Mouse (Mus musculus) E14TG2a.4 (cell line): ENCODE results near the gene Ranbp2.
A peak's percentile ranks its signal among the peaks of the same experiment; 100 is the strongest.
"Not testable (repeated sequence)": the region's sequence is repeated elsewhere in the genome, so short reads cannot be mapped to it uniquely, and the experiment has no call there.

ENCODE experiments used
- H3K27me3 ChIP-seq: 2 replicates; pipeline ENCODE4 v1.6.1; 2014; ENCODE audit warnings: low read length, control low read depth; ENCODE audit not compliant: insufficient read depth
- H3K36me3 ChIP-seq: 2 replicates; pipeline ENCODE4 v1.6.1; 2014; ENCODE audit warnings: low read length, control low read depth; ENCODE audit not compliant: insufficient read depth
- H3K4me1 ChIP-seq: replicated peaks from 2 replicates; pipeline ENCODE4 v1.6.1; 2014; ENCODE audit warnings: low read depth, low read length, control low read depth
- H3K4me3 ChIP-seq: replicated peaks from 2 replicates; pipeline ENCODE4 v1.5.1; 2014; ENCODE audit warnings: mild to moderate bottlenecking, low read length
- H3K9me3 ChIP-seq: 2 replicates; pipeline ENCODE4 v1.6.1; 2014; ENCODE audit warnings: low read length, control low read depth
- CTCF ChIP-seq: conservative IDR thresholded peaks from 2 replicates; pipeline ENCODE4 v1.5.1; 2014; ENCODE audit warnings: low read length
- NANOG ChIP-seq: IDR thresholded peaks from 2 replicates; pipeline ENCODE4 v1.6.1; 2014; ENCODE audit warnings: borderline replicate concordance, low read length, mixed read lengths
- POU5F1 ChIP-seq: IDR thresholded peaks from 2 replicates; pipeline ENCODE4 v1.6.1; 2014; ENCODE audit warnings: low read length, borderline replicate concordance

Gene Ranbp2

GRCm38 (mm10) chr10:58530896-58531790 is 84.4 kb downstream of the Ranbp2 start:
- TF ChIP-seq NANOG (peak; percentile 62; the same call in 1 of the 2 replicates), CTCF (no peak), POU5F1 (no peak)
- Histone ChIP-seq H3K27me3 (no peaks in the 10 kb centered on the region), H3K9me3 (peaks cover 29% of the 10 kb centered on the region), H3K36me3 (peaks cover 46% of the 10 kb centered on the region), H3K4me3 (peak overlapping the region; percentile 46), H3K4me1 (peaks cover 31% of the 10 kb centered on the region)

- Histone ChIP-seq H3K9me3 (peaks cover 35% of the 10 kb centered on the region), H3K4me1 (peaks cover 39% of the 10 kb centered on the region)
Observed at GRCm38 (mm10) chr10:58532177-58532576, 85.5 kb downstream of the Ranbp2 start.

GRCm38 (mm10) chr10:58536276-58536675 is 89.6 kb downstream of the Ranbp2 start:
- peaks cover 32% of the 10 kb centered on the region for H3K9me3 ChIP-seq
- peaks cover 35% of the 10 kb centered on the region for H3K36me3 ChIP-seq
- H3K4me3 ChIP-seq, result 0 out of 2 replicates have a peak overlapping the region, but pooled peaks have one; percentile 20
- H3K4me1 ChIP-seq, result peaks cover 41% of the 10 kb centered on the region
- not testable (repeated sequence) for H3K27me3 ChIP-seq

More at GRCm38 (mm10) chr10:58532177-58532576, 85.5 kb downstream of the Ranbp2 start:
- H3K27me3 ChIP-seq, result no peaks in the 10 kb centered on the region
- peaks cover 44% of the 10 kb centered on the region for H3K36me3 ChIP-seq
- TF ChIP-seq NANOG, result peak; percentile 82
- TF ChIP-seq CTCF, result no peak
- peak; percentile 89 for TF ChIP-seq POU5F1
- H3K4me3 ChIP-seq, result peak overlapping the region; percentile 46

GRCm38 (mm10) chr10:58540613-58541012 is 93.9 kb downstream of the Ranbp2 start:
- H3K36me3 ChIP-seq, result peaks cover 27% of the 10 kb centered on the region
- H3K4me1 ChIP-seq, result peaks cover 45% of the 10 kb centered on the region
- H3K27me3 ChIP-seq, result no peaks in the 10 kb centered on the region
- no peak overlapping the region for H3K4me3 ChIP-seq
- H3K9me3 ChIP-seq, result peaks cover 12% of the 10 kb centered on the region
- peak; percentile 28 for TF ChIP-seq CTCF
- TF ChIP-seq NANOG, result no peak
